Mouse (Mus musculus): ENCODE data around the gene Arfgap3.
A peak's percentile ranks its signal among the peaks of the same experiment; 100 is the strongest.
"Not testable (repeated sequence)": the region's sequence is repeated elsewhere in the genome, so short reads cannot be mapped to it uniquely, and the experiment has no call there.

Gene Arfgap3

DNA sequence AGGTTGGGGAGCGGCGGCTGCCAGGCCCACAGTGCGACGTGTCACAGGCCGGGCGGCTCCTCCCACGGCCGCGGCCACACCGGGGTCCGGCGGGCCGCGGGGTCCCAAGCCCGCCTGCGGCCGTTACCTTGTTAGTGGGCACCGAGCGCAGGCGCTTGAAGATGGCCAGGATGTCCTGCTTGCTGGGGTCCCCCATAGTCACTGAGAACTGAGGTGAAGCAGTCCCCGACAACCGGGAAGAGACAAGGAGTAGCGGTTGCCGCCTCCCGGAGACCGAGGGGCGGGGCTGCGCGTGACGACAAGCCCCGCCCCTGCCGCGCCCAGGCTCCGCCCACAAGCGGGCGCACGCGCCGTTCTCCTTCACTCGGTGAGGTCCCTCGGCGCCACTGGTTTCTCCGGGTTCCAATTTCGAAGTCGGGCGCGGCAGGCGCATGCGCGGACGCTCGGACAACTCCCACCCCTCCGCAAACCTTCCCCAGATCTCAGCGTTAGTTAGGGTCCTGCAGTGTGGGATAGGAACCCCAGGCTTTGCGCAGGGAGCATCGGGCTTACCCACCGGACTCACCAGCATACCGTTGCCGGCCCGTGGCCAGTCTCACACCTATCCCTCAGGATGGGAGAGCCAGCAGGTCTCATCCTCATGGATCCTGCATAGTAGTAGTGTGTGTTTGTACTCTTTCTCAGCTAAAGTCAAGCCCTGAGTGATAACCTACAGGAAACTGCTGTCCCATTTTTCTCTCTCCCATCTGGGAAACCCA is at the start of gene Arfgap3:
Gene Arfgap3, minus strand, starts transcription at position 294 of the 758 bp plus-strand sequence.
- peak; percentile 97 to 98 for DNase-seq

- DNase-seq = no peak
These were observed 42.7 kb upstream of the Arfgap3 start for GRCm38 (mm10) chr15:83392722-83393121.

GRCm38 (mm10) chr15:83387911-83388310 is 37.9 kb upstream of the Arfgap3 start:
- DNase-seq = no peak

DNA sequence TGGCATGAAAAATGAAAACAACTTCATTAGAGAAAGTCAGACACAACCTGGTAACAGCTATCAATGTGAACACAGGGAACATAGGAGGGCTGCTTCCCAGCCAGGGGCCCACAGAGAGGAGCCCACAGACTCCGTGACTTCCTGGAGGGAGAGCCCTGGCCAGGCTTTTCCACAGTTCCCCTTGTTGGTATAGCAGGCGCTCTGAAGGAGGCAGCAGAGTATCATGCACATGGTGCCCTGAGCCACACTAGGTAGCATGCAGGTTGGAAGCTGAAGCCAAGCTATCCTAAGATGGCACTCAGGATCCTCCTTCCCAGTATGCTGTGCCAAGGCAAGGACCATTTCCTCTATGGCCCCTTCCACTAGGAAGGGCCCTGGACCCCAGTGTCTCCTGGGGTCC is 33.6 kb upstream of the Arfgap3 start:
- peak in 1 of 2 experiments; percentile 20 for DNase-seq

- no peak for DNase-seq
These were observed 33.1 kb upstream of the Arfgap3 start for GRCm38 (mm10) chr15:83383136-83383535.

GRCm38 (mm10) chr15:83382467-83382866 is 32.4 kb upstream of the Arfgap3 start:
- no peak for DNase-seq

DNA sequence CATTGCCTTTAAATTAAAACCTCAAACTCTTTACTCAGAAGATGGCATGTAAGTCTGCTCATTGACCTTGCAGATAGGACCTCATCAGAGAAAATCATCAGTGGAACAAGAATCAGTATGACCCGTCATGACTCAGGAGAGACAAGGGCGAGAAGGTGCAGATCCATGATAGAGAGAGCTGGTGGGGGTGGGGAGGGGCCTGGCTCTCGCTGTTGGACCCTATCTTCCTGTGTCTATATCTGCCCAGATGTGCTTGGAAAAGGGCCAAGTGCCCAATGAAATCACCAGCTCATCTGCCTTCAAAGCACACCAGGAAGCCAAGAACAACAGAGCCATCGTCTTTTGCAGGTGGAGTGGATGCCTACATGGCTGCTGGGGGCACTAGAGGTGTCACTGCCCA is 27.1 kb upstream of the Arfgap3 start:
- DNase-seq = no peak

DNA sequence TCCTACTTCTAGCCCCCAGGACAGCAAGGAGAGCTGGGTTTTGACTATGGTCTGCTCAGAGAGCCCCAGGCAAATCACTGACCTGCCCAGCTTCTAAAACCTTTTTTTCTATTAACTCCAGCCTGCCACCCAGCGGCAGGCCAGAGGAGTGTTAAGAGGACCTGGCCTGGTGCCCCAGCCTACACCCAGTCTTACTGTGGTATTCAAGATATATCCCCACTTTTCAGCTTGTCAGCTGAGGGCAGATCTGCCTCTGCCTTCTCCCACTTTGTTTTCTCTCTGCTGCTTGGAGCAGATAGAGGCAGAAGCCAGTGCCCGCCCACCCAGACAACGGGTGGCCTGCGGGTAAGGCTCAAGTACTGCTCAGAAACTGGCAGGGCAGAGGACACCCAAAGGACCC is 25.1 kb upstream of the Arfgap3 start:
- peak; percentile 78 to 80 for DNase-seq

GRCm38 (mm10) chr15:83374076-83374475 is 24.0 kb upstream of the Arfgap3 start:
- no peak for DNase-seq

DNA sequence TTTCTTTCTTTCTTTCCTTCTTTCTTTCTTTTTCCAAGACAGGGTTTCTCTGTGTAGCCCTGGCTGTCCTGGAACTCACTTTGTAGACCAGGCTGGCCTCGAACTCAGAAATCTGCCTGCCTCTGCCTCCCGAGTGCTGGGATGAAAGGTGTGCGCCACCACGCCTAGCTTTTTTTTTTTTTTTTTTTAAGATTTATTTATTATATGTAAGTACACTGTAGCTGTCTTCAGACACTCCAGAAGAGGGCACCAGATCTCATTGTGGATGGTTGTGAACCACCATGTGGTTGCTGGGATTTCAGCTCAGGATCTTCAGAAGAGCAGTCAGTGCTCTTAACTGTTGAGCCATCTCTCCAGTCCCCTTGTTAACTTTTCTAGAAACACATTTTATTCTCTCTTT is 18.7 kb upstream of the Arfgap3 start:
- not testable (repeated sequence) for DNase-seq

DNA sequence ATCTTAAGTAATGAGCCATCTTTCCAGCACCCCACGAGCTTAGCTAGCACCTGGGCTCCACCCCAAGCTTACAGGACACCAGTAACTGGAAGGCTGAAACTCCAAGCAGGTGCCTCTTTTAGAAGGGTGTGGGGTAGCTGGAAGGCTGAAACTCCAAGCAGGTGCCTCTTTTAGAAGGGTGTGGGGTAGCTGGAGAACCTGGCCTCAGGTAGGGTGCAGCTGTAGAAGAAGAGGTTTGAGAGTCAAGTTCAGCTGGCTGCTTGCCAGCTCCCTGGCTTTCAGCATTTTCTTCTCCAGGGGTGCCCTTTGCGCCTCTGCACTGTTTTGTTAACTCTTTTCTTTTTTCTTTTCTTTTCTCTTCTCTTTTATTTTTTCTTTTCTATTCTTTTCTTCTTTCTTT is 18.2 kb upstream of the Arfgap3 start:
- peak in 1 of 2 experiments; percentile 22 for DNase-seq

DNA sequence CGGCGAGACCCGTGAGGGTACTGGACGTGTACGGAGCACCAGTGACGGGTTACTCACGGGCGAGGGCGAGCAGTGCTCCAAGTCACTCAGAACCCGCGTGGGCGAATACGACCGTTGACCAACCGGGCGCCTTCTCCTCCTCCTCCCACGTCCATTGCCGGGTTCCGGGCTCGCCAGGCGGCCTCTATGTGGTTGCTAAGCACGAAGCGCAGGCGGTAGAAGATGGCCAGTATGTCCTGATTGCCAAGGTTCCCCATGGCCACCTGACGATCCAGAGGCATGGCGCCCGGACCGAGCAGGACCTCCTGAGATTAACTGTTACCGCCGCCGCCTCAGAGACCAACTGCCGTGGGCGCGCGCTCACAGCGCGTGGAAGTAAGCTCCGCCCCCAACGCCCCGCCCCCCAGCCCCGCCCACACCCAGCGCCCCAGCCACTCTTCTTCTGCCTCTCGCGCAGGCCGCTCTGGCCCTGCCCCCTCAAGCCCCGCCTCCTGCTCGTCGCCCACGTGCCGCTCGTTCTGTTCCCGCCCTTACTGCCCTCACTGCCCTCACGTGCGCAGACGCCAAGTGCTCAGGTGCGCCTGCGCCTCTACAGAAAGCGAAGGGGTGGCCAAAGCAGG is 17.0 kb upstream of the Arfgap3 start:
- DNase-seq = peak; percentile 87 to 88

- DNase-seq = no peak
These were observed 15.7 kb upstream of the Arfgap3 start for GRCm38 (mm10) chr15:83365697-83366096.

- DNase-seq = no peak
These were observed 14.1 kb upstream of the Arfgap3 start for GRCm38 (mm10) chr15:83364194-83364593.

DNA sequence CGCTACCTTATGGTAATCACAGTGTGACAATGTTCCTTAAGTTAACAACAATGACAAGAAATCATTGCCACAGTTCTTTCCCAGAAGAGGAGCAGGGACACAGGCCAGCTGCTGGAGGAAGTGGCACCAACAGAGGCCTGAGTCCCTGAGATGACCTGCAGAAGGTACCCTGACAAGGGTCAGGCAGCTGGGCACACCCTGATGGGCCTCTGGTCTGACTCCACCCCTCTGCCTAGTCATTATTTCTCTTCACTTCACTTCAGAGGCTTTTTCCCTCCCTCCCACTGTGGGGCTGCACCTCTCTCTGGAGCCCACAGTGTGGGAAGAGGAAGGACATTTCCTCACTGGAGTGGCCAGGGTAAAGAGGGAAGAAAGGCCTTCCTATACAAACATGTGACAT is 12.8 kb upstream of the Arfgap3 start:
- DNase-seq = not testable (repeated sequence)

DNA sequence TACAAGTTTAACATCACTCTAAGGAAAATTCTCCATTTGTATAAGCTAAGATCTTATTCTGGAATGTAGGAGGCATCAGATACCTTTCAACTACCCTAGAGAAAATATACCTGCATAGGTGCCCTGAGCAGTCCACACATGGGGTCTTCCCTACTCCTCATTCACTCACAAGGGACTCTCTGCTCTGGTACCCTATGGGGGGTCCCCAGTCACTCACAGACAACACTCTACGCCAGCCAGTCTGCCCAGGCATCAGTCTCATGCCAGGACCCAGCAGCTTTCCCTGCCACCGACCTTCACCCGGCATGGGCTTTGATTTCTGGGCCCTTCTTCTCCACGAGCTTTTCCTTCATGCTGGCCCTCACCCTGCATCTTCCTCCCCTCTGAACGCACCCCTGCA is 10.9 kb upstream of the Arfgap3 start:
- DNase-seq = not testable (repeated sequence)

GRCm38 (mm10) chr15:83360140-83360539 is 10.1 kb upstream of the Arfgap3 start:
- no peak for DNase-seq

- DNase-seq = peak; percentile 62 to 69
These were observed 8.4 kb upstream of the Arfgap3 start for GRCm38 (mm10) chr15:83358476-83358875.

DNA sequence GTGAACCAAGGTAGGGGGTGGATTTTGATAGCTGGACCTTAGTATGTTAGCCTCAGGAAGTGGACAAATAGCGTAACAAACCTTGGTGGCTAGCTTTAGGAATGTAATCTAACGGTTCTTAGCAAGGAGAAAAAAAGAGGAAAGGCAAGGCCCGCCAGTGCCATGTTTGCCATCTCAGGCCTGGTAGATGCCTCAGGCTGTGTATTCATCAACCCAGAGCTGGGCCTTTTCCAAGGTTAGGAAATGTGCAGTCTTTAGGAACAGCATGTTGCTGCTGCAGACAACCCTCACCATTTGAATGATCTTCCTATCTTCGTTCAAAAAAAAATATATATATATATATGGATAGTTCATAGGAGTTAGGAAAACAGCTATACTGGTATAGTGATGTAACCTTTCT is 1.5 kb upstream of the Arfgap3 start:
- DNase-seq = no peak

DNA sequence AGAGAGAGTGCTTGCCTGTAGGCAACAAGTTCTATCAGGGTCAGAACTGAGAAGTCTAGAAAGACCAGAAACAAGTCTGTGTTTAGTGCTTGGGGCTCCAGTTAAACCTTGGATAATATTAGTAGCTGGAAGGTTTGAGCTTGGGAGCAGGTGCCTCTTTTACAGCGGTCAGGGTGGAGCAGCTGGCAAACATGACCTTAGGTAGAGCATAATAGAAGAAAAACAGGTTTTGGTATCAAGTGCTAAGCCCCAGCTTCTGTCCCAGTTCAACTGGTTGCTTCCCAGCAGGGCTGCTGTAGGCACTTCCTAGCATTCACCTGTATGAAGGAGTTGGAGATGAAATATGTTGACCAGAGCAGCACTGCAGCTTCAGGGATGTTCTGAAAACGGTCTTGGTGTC is 812 bp upstream of the Arfgap3 start:
- no peak for DNase-seq

DNA sequence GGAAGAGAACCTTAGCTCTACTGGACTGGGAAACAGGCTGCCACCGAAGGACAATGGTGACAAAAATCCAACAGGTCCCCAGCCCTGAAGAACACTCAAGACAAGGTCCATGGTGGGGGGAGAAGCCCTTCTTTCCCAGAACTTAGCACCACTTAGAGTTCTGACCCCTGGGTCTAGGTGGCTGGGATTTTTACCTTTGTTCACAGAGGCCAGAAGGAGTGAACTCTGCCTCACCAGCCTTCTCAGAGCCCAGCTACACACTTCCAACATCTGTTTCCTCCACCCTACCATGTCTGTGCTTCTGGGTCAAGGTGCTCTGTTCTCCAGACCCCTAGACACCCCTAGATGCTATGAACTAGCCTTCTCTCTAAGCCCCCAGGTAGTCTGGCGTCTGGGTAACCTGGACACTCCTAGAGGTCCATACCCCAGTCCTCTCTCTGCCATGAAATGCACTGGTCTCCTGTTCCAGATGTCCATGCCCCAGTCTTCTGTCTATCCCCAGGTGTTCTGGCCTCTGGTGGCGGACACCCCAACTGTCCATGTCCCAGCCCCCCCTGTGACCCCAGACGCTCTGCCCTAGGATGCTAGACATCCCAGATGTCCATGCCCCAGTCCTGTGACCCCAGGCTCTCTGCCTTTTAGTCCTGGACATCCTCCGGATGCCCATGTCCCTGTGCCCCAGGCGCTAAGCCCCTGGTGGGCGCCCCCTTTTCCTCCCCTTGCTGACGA is 658 bp downstream of the Arfgap3 start:
- DNase-seq = no peak

DNA sequence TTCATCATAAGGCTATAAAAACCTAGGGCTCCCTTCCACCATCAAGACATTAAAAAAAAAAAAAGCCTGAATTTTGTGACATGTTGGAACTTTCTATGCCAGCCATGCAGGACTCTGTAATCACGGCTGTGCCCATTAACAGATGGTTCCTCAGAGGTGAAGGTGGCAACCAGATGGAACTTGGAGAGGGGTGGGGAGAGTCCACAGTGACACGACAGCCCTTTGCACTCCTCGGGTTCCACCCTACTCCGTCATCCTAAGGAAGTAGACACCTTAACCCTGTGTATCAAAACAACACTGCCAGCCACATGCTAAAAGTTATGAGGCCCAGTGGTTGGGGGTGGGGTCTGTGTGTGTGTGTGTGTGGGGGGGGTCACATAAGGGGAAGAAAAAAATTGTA is 1.3 kb downstream of the Arfgap3 start:
- peak in 1 of 2 experiments; percentile 13 for DNase-seq

DNA sequence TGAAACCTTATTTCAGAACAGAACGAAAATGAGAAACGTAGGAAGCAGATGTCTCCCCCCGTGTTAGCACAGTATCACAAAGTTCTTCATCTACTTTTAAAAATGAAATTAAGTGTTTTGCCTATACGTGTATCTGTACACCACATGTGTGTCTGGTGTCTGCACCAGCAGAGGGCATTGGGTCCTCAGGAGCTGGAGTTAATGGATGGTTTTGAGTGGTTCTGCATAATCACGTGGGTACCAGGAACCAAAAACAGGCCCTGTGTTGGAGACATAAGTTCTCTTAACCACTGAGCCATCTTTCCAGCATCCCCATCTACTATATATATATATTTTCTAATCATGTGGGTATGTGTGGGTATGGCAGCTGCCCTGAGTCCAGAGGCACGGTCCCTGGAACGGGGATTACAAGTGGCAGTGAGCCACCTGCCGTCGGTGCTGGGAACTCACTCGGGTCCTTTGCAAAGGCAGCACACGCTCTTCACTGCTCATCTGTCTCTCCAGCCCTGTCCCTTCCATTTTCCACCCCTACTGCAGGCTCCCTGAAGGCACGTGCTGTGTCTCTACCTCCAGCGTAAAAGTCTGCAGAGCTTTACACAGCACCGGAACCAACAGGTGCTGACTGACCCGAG is 4.0 kb downstream of the Arfgap3 start:
- DNase-seq = no peak
